Mouse (Mus musculus) macrophage (primary cell): ENCODE results near the gene Ikzf4. TPM values are rescaled to one million over a fixed set of nuclear protein-coding genes. Genes with fewer than 3 reads are reported as not detected.

ENCODE experiments used
- H3K27ac ChIP-seq: fragments of 350-480 bp; formaldehyde crosslinking; 2 replicates; pipeline ENCODE4 v1.9.0; 2021
- H3K36me3 ChIP-seq: fragments of 350-480 bp; formaldehyde crosslinking; 2 replicates; pipeline ENCODE4 v1.9.0; 2021; ENCODE audit errors: inconsistent target
- H3K4me3 ChIP-seq: fragments of 350-480 bp; formaldehyde crosslinking; 2 replicates; pipeline ENCODE4 v1.9.0; 2021; ENCODE audit errors: inconsistent target
- H3K79me2 ChIP-seq: fragments of 350-480 bp; formaldehyde crosslinking; 2 replicates; pipeline ENCODE4 v1.9.0; 2021; ENCODE audit errors: inconsistent target
- WGBS: methylation state at CpG from one replicate; pipeline ENCODE4 v1.1.7; 2026; ENCODE audit warnings: inconsistent platforms; ENCODE audit not compliant: missing documents; 5-methylcytosine and 5-hydroxymethylcytosine counted together
- polyA plus RNA-seq: library from polyadenylated mRNA; stranded (reverse); fragments of 250-400 nt; gene quantifications from 3 replicates; pipeline ENCODE4 v1.2.4, GENCODE M21; 2018; ENCODE audit warnings: inconsistent platforms

Ikzf4 gene
- polyA plus RNA-seq, 1 experiment from 2014 or later, result not detected

GRCm38 (mm10) chr10:128602470-128603128, 43.2 kb downstream of the Ikzf4 start:
- Histone ChIP-seq H3K27ac (no peak overlapping the region), H3K79me2 (no peaks in the 10 kb centered on the region), H3K4me3 (no peak overlapping the region), H3K36me3 (no peaks in the 10 kb centered on the region)
- 33% methylated on average over 4 of the region's 4 CpGs for WGBS

DNA sequence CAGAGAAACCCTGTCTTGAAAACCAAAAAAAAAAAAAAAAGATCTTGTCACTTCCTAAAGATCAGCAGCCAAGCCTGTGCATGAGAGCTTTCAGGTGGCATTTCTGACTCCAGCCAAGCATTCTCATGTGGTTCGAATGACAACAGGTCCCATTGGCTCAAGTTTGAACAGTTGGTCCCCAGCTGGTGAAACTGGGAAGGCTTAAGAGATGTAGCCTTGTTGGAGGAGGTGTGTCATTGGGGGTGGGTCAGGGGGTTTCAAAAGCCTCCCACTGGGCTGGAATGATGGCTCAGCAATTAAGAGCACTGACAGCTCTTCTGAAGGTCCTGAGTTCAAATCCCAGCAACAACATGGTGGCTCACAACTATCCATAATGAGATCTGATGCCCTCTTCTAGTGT, 44.3 kb downstream of the Ikzf4 start:
- WGBS, result 82% methylated on average over 1 of the region's 1 CpGs
- Histone ChIP-seq H3K79me2 (no peaks in the 10 kb centered on the region), H3K4me3 (no peak overlapping the region), H3K27ac (no peak overlapping the region), H3K36me3 (no peaks in the 10 kb centered on the region)

DNA sequence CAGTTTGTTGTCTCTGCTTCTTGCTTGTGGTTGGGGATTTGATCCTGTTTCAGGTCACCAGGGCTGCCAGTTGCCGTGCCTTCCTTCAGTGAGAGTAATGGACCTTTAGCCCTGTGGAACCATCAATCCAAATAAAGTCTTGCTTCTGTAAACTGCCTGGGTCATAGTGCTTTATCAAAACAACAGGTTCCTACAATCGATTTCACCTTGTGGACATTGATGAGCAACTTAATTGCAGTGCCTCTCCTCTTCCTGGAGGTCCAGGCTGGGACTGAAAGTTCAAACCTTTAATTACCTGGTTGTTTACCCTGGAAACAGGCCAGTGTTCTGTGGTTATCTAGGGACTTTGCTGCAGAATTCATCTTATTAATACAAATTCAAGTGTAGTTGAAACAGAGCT, 47.3 kb downstream of the Ikzf4 start:
- H3K27ac ChIP-seq, result no peak overlapping the region
- WGBS, result 59% methylated on average over 2 of the region's 2 CpGs
- H3K4me3 ChIP-seq, result no peak overlapping the region
- H3K79me2 ChIP-seq, result no peaks in the 10 kb centered on the region
- no peaks in the 10 kb centered on the region for H3K36me3 ChIP-seq

GRCm38 (mm10) chr10:128592797-128593196, 53.0 kb downstream of the Ikzf4 start:
- H3K79me2 ChIP-seq, result no peaks in the 10 kb centered on the region
- no peak overlapping the region for H3K4me3 ChIP-seq
- no peak overlapping the region for H3K27ac ChIP-seq
- WGBS, result 88% methylated on average over 5 of the region's 5 CpGs
- H3K36me3 ChIP-seq, result no peaks in the 10 kb centered on the region

DNA sequence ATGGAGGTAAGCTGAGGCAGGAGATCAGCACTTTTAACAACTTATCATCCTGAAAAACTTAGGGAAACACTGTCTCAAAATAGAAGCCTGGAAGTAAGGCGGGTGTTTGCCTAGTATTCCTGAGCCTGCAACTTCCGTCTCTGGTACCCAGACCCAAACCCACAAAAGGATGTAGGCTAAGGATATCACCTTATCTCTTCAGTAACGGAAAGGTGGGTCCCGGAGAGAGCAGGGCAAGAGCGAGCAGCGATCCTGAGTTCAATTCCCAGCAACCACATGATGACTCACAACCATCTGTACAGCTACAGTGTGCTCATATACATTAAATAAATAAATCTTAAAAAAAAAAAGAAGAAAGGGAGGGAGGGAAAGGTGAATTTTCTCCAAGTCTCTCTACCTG, 54.4 kb downstream of the Ikzf4 start:
- H3K36me3 ChIP-seq, result no peaks in the 10 kb centered on the region
- no peak overlapping the region for H3K4me3 ChIP-seq
- WGBS, result 82% methylated on average over 5 of the region's 6 CpGs
- no peak overlapping the region for H3K27ac ChIP-seq
- H3K79me2 ChIP-seq, result no peaks in the 10 kb centered on the region

DNA sequence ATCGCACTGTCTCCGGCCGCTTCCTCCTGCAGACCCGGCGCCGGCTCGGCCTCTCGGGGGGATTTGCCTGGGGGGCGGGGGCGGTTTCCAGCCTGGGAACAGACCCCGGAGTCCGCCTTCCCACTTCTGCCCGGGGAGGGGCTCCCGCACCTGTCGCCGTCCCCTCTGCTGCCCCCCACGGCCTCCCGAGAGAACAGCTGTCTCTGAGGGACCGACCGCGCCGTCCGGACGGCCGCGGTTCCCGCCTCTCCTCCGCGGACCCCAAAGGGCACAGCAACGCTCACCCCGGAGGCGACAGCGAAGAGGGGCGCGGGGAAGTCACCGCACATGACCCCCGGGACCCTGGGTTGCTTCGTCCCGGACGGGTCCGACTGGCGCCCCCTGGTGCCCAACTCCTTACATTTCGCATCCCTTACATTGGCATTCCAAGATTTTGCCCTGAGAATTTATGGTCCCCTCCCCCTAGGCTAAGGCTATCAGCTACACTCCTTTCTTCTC, 55.5 kb downstream of the Ikzf4 start:
- Histone ChIP-seq H3K36me3 (no peaks in the 10 kb centered on the region), H3K27ac (no peak overlapping the region), H3K79me2 (no peaks in the 10 kb centered on the region), H3K4me3 (peak overlapping the region; percentile 42)
- under 1% methylated on average over 43 of the region's 43 CpGs for WGBS

- Histone ChIP-seq H3K79me2 (no peaks in the 10 kb centered on the region), H3K4me3 (peak within 1 kb of the TSS; percentile 42), H3K27ac (no peak within 1 kb of the TSS), H3K36me3 (no peaks in the 10 kb centered on the region)
- under 1% methylated on average over 31 of the region's 43 CpGs for WGBS
These were observed 56.2 kb downstream of the Ikzf4 start, which contains the start of gene Erbb3 for GRCm38 (mm10) chr10:128589464-128590192. TSS of gene Erbb3 (minus strand) at chr10:128589652.

DNA sequence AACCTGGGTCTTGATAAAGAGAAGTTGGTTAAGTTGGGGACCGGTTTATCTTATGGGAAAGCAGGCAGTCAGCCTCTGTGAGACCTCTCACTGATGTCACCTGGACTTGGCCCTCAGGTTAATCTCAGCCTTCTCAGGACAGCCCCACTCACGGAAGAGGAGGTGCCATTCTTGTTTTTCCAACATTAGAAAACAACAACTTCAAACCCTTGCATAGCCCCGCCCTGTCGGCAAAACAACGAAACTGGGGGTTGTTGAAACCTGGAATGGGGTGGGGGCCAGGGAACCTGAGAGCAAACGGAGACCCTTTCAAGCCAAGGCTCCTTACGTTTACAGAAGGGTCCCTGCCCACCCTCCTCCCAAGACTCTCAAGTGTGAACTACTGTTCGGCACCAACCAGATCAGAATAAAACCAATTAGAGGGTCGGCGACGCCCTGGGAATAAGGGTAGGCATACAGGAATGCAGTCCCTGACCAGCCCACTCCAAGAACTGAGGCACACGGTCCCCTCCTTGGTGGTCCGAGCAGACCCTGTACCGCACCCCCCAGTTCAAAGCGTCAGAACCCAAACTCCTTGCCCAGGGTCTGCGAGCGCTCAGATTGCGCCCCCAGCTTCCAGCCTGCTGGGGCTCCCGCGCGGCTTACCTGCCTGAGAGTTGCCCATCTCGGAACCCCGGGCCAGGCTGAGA, 56.9 kb downstream of the Ikzf4 start:
- H3K79me2 ChIP-seq, result no peaks in the 10 kb centered on the region
- peak overlapping the region; percentile 42 for H3K4me3 ChIP-seq
- no peaks in the 10 kb centered on the region for H3K36me3 ChIP-seq
- 14% methylated on average over 23 of the region's 23 CpGs for WGBS
- no peak overlapping the region for H3K27ac ChIP-seq

GRCm38 (mm10) chr10:128588136-128588535, 57.7 kb downstream of the Ikzf4 start:
- Histone ChIP-seq H3K79me2 (no peaks in the 10 kb centered on the region), H3K27ac (no peak overlapping the region), H3K36me3 (no peaks in the 10 kb centered on the region), H3K4me3 (no peak overlapping the region)
- WGBS, result 82% methylated on average over 1 of the region's 1 CpGs

DNA sequence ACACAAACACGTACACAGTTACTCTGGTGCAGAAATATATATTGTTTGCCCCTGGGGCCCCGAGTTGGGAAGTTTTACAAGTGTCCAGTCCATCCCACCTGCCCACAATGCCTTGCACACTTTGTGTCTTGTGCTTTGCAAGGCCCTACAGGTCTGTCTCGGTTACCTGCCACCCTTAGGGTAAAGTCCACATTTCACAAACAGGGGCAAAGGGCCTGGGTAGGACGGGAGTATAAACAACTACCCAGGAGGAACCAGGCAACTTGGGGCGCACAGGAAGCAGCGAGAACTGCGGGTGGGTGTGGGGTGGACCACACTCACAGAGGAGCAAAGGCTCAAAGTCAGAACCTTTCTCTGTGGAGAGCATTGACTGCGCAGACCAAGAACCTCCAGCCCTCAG, 58.1 kb downstream of the Ikzf4 start:
- no peak overlapping the region for H3K4me3 ChIP-seq
- H3K36me3 ChIP-seq, result no peaks in the 10 kb centered on the region
- WGBS, result 66% methylated on average over 8 of the region's 8 CpGs
- H3K27ac ChIP-seq, result no peak overlapping the region
- H3K79me2 ChIP-seq, result no peaks in the 10 kb centered on the region

DNA sequence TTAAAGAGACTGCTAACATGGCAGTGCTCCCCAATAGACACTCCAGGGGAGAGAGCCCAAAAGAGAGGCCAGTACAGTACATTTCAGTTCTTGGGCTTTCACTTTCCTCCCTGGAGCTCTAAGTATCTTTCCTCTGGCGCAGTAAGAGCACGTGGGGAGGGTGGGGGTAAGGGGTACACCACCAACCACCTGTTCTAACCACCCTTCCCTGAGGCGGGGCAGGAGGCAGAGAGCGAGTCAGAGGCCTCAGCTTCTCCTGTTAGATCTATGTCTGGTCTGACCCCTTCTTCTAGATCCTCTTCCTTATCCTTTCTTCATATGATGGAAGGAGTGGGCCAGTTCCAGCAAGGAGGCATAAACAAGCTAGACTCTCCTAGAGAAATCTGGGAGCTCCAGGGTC, 58.7 kb downstream of the Ikzf4 start:
- H3K36me3 ChIP-seq, result no peaks in the 10 kb centered on the region
- H3K79me2 ChIP-seq, result no peaks in the 10 kb centered on the region
- no peak overlapping the region for H3K4me3 ChIP-seq
- no peak overlapping the region for H3K27ac ChIP-seq
- 46% methylated on average over 4 of the region's 4 CpGs for WGBS

DNA sequence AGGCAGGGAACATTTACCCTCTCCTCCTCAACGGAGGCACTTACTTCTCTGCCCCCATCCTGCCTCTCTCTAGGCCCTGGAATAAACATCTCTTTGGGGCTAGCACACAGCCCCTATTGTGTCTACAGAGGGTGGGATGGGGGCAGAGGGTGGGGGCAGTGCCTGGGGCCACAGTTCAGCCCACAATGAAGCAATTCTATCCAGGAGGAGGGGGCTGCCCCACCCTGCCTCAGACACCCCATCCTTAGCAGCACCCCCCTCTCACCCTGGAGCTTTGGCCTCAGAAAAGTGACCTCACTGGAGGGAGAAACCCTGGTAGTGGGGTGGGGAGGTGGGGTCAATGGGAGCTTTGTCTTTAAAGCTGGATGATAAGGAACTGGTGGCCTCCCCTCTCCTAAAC, 59.2 kb downstream of the Ikzf4 start:
- 92% methylated on average over 1 of the region's 1 CpGs for WGBS
- no peaks in the 10 kb centered on the region for H3K79me2 ChIP-seq
- H3K27ac ChIP-seq, result no peak overlapping the region
- H3K4me3 ChIP-seq, result no peak overlapping the region
- no peaks in the 10 kb centered on the region for H3K36me3 ChIP-seq

DNA sequence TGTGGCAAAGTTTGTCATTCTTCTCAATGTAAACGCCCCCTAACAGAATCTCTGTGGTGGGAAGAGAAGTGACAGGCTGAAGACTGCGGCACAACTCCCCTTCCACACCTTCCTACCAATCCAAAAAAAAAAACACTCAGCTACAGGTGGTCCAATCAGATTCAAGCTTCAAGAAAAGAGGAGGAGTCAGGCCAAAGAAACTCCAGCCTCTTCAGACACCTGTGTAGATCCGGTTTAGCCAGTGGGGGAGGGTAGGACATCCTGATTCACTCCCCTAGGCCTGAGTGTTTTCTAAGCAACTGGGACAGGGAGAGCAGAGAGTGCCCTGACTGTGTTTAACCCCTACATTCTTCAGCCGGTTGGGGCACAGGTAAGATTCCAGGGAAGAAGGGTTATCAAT, 61.4 kb downstream of the Ikzf4 start:
- Histone ChIP-seq H3K4me3 (no peak overlapping the region), H3K79me2 (no peaks in the 10 kb centered on the region), H3K27ac (no peak overlapping the region), H3K36me3 (no peaks in the 10 kb centered on the region)
- 65% methylated on average over 4 of the region's 4 CpGs for WGBS

GRCm38 (mm10) chr10:128583644-128584043, 62.1 kb downstream of the Ikzf4 start:
- H3K79me2 ChIP-seq, result no peaks in the 10 kb centered on the region
- H3K27ac ChIP-seq, result no peak overlapping the region
- H3K36me3 ChIP-seq, result no peaks in the 10 kb centered on the region
- no peak overlapping the region for H3K4me3 ChIP-seq
- 77% methylated on average over 7 of the region's 7 CpGs for WGBS
